Mouse (Mus musculus) urinary bladder, postnatal 4 days (tissue): ENCODE data around the gene Cnn2.
"Not testable (repeated sequence)": the region's sequence is repeated elsewhere in the genome, so short reads cannot be mapped to it uniquely, and the experiment has no call there.

Experiments
- DNase-seq, 2 experiments: peaks; one replicate each; pipeline ENCODE4 v3.0.0; 2021 to 2022; ENCODE audit warnings: low spot score in 2 of 2

Gene Cnn2

GRCm38 (mm10) chr10:80036832-80037231 is 48.4 kb downstream of the Cnn2 start:
- DNase-seq = no peak

- peak; percentile 96 to 97 for DNase-seq
Measured at GRCm38 (mm10) chr10:80039559-80039979, 51.2 kb downstream of the Cnn2 start, which contains the start of gene Polr2e. Polr2e (minus strand) TSS chr10:80039795.

GRCm38 (mm10) chr10:80041409-80042060 is 53.2 kb downstream of the Cnn2 start:
- DNase-seq = not testable (repeated sequence)

GRCm38 (mm10) chr10:80044087-80044486 is 55.7 kb downstream of the Cnn2 start:
- no peak for DNase-seq

GRCm38 (mm10) chr10:80045364-80045763 is 57.0 kb downstream of the Cnn2 start:
- DNase-seq = not testable (repeated sequence)
